Mouse (Mus musculus) urinary bladder, adult 2 months (tissue): Measurements from ENCODE around the gene L3hypdh. TPM values are rescaled to one million over a fixed set of nuclear protein-coding genes. Genes with fewer than 3 reads are reported as not detected.
"Not testable (repeated sequence)": the region's sequence is repeated elsewhere in the genome, so short reads cannot be mapped to it uniquely, and the experiment has no call there.

Experiments used
- DNase-seq: peaks from one replicate; pipeline ENCODE4 v3.0.0; 2022; ENCODE audit warnings: low spot score
- polyA plus RNA-seq: library from polyadenylated mRNA; depleted of rRNA; stranded (reverse); fragments of >200 nt; gene quantifications from 2 replicates; pipeline ENCODE4 v1.2.3, GENCODE M21; 2012; rRNA removed

Gene L3hypdh
- polyA plus RNA-seq, 1 experiment = 21.0 TPM

- DNase-seq = no peak
These were observed 31.4 kb downstream of the L3hypdh start for GRCm38 (mm10) chr12:72053851-72054250.

- no peak for DNase-seq
These were observed 31.9 kb downstream of the L3hypdh start for GRCm38 (mm10) chr12:72053303-72053702.

- DNase-seq = no peak
These were observed 32.7 kb downstream of the L3hypdh start for GRCm38 (mm10) chr12:72052571-72052970.

GRCm38 (mm10) chr12:72050821-72051220 lies 34.4 kb downstream of the L3hypdh start:
- no peak for DNase-seq

- not testable (repeated sequence) for DNase-seq
These were observed 35.1 kb downstream of the L3hypdh start for GRCm38 (mm10) chr12:72050156-72050555.

GRCm38 (mm10) chr12:72047513-72047912 lies 37.7 kb downstream of the L3hypdh start:
- DNase-seq = no peak

GRCm38 (mm10) chr12:72041238-72041637 lies 44.0 kb downstream of the L3hypdh start:
- no peak for DNase-seq

GRCm38 (mm10) chr12:72039501-72039900 lies 45.7 kb downstream of the L3hypdh start:
- no peak for DNase-seq

- DNase-seq = no peak
These were observed 46.4 kb downstream of the L3hypdh start for GRCm38 (mm10) chr12:72038866-72039265.

GRCm38 (mm10) chr12:72037049-72037448 lies 48.2 kb downstream of the L3hypdh start:
- DNase-seq = no peak

GRCm38 (mm10) chr12:72036097-72036661 lies 49.1 kb downstream of the L3hypdh start:
- DNase-seq = no peak

GRCm38 (mm10) chr12:72031794-72032193 lies 53.4 kb downstream of the L3hypdh start:
- no peak for DNase-seq

GRCm38 (mm10) chr12:72031171-72031570 lies 54.1 kb downstream of the L3hypdh start:
- DNase-seq = no peak

- DNase-seq = no peak
These were observed 59.9 kb downstream of the L3hypdh start for GRCm38 (mm10) chr12:72025275-72025795.

- DNase-seq = no peak
These were observed 61.7 kb downstream of the L3hypdh start for GRCm38 (mm10) chr12:72023572-72023971.

Other genes with a start within 250 kb of the L3hypdh start
- gene Gpr135, start 14.3 kb downstream of the L3hypdh start, polyA plus RNA-seq = 2.7 and 3.4 TPM in 2 replicates
- 41.7 and 46.5 TPM in 2 replicates for gene Jkamp, start 150 bp upstream of the L3hypdh start, polyA plus RNA-seq
- not detected in 2 replicates for gene Ccdc175, start 99.6 kb upstream of the L3hypdh start, polyA plus RNA-seq